Mouse (Mus musculus) neural tube, embryonic 15.5 days (tissue): ENCODE results near the gene Harbi1. TPM values are rescaled to one million over a fixed set of nuclear protein-coding genes. Genes with fewer than 3 reads are reported as not detected.

Experiments used
- ATAC-seq: fragments of 200-750 bp; cut with Nextera tagmentation; 2 replicates; pipeline ENCODE4 v1.8.0; 2017; ENCODE audit warnings: mild to moderate bottlenecking, moderate TSS enrichment, moderate library complexity; ENCODE audit not compliant: low FRiP score
- H3K27ac ChIP-seq: fragments of 300-500 bp; sonication (generic); replicated peaks from 2 replicates; pipeline ENCODE4 v1.5.1; 2015; ENCODE audit warnings: mild to moderate bottlenecking, inconsistent platforms
- H3K27me3 ChIP-seq: fragments of 300-500 bp; sonication (generic); replicated peaks from 2 replicates; pipeline ENCODE4 v1.6.1; 2015; ENCODE audit warnings: inconsistent platforms
- H3K36me3 ChIP-seq: fragments of 300-500 bp; sonication (generic); 2 replicates; pipeline ENCODE4 v1.6.1; 2015; ENCODE audit warnings: inconsistent platforms
- H3K4me1 ChIP-seq: fragments of 300-500 bp; sonication (generic); 2 replicates; pipeline ENCODE4 v1.6.1; 2015; ENCODE audit warnings: inconsistent platforms
- H3K4me2 ChIP-seq: fragments of 300-500 bp; sonication (generic); 2 replicates; pipeline ENCODE4 v1.6.1; 2015; ENCODE audit warnings: inconsistent platforms, mild to moderate bottlenecking, moderate library complexity
- H3K4me3 ChIP-seq: fragments of 300-500 bp; sonication (generic); replicated peaks from 2 replicates; pipeline ENCODE4 v1.5.1; 2015; ENCODE audit warnings: mild to moderate bottlenecking, inconsistent platforms
- H3K9ac ChIP-seq: fragments of 300-500 bp; sonication (generic); replicated peaks from 2 replicates; pipeline ENCODE4 v1.6.1; 2015; ENCODE audit warnings: mild to moderate bottlenecking, inconsistent platforms
- H3K9me3 ChIP-seq: fragments of 300-500 bp; sonication (generic); replicated peaks from 2 replicates; pipeline ENCODE4 v1.6.1; 2016; ENCODE audit warnings: inconsistent platforms
- WGBS: fragments of 180-500 bp; shearing (Covaris S2); methylation state at CpG from one replicate; pipeline ENCODE4 v1.1.7; 2015; ENCODE audit warnings: mixed read lengths; 5-methylcytosine and 5-hydroxymethylcytosine counted together
- polyA plus RNA-seq: library from polyadenylated mRNA; unstranded; fragments of >200 nt; fragmentation: Nextera tagmentation; extraction: Ambion mirVana; gene quantifications from 2 replicates; pipeline ENCODE4 v1.2.1, GENCODE M21; 2015

The Harbi1 gene
- polyA plus RNA-seq: 18.7 and 19.3 TPM in 2 replicates

DNA sequence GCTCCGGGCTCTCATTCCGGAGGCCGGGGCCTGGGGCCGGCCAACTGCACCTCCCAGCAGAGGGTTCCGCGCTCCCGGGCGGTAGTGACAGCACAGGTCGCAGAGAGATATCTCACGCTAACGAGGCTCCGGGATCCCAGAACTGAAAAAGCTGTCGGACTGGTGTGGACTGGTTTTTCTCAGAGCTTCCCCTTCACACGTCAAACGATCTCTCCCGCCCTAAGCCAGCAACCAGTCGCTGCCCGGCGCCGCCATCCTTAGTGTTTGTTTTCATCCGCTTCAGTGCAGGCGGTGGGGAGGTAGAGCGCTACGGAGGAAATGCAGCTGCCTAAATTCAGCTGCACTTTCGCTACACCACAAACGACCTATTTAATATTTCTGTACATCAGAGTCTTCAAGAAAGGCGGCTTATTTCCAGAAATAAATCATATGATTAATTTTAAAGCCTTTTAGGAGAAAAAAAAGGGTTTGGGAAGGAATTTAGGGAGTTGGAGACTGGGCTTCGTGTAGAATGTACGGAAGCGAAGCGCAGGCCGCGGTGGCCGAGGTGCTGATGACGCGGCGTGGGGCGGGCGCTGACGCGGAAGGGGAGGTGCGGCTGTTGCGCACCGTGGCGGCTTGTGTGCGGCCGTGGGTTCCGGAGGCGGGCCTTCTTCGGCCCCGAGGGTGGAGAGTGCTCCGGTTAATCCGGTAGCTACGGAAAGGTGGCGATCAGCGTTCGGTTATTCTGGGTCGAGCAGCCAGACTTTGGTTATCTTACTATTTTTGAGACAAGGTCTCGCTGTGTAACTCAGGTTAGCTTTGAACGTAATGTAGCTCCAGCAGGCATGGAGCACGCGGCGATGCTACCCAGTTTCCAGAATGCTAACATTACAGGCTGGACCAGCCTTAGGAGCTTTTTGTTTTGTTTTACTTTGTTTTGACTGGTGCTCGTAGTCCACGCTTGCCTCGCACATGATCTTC is at the start of gene Harbi1, which contains the start of gene Atg13:
Harbi1 (plus strand) TSS at position 581 of the 963 bp plus-strand sequence.
Atg13 (minus strand) TSS at position 305 of the 963 bp plus-strand sequence.
- H3K4me1 ChIP-seq: peaks cover 30% of the 10 kb centered on the region
- WGBS: under 1% methylated on average over 66 of the region's 66 CpGs
- H3K27ac ChIP-seq: peak within 1 kb of the TSS; percentile 88
- H3K4me3 ChIP-seq: peak within 1 kb of the TSS; percentile 97
- no peaks in the 10 kb centered on the region for H3K9me3 ChIP-seq
- peak within 1 kb of the TSS; percentile 79 for H3K9ac ChIP-seq
- H3K4me2 ChIP-seq: peak within 1 kb of the TSS; percentile 86
- no peaks in the 10 kb centered on the region for H3K27me3 ChIP-seq
- peak; percentile 99 for ATAC-seq
- H3K36me3 ChIP-seq: no peaks in the 10 kb centered on the region

DNA sequence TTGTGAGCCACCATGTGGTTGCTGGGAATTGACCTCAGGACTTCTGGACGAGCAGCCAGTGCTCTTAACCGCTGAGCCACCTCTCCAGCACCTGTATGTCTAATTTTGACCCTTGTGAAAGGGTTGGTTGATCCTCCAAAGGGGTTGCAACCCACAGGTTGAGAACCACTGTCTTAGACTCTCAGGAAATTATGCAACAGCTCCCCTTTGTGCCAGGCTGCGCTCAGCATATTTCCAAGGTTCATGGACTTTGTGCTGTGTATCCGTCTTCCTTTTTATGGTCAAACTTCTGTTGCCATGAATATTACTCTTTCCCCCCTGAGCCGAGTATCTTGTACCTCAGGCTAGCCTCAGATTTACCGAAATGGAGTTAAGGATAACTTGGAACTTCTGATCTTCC is 49.7 kb upstream of the Harbi1 start:
- Histone ChIP-seq H3K4me3 (no peak overlapping the region), H3K27me3 (no peaks in the 10 kb centered on the region), H3K9me3 (no peaks in the 10 kb centered on the region), H3K4me1 (no peaks in the 10 kb centered on the region), H3K27ac (no peak overlapping the region), H3K36me3 (peaks cover 85% of the 10 kb centered on the region), H3K9ac (no peak overlapping the region), H3K4me2 (no peak overlapping the region)
- WGBS: 97% methylated on average over 6 of the region's 6 CpGs
- ATAC-seq: no peak

DNA sequence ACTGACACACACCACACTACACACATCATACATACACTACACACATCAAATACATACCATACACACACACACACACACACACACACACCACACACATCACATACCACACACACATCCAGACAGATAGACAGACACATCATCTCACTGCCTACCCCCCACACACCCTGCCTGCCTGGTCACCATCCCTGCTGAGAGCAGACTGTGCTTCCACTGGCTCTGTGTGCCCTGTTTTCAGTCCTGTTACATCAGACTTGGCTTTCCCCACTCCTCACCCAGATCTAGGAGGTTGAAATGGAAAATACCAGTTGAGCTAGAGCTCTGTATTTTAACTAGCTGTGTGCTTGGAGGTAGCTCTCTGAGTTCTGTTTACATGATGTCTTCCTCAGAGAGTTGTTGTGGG is 45.9 kb upstream of the Harbi1 start:
- Histone ChIP-seq H3K36me3 (peaks cover 82% of the 10 kb centered on the region), H3K27me3 (no peaks in the 10 kb centered on the region)
- ATAC-seq: no peak

DNA sequence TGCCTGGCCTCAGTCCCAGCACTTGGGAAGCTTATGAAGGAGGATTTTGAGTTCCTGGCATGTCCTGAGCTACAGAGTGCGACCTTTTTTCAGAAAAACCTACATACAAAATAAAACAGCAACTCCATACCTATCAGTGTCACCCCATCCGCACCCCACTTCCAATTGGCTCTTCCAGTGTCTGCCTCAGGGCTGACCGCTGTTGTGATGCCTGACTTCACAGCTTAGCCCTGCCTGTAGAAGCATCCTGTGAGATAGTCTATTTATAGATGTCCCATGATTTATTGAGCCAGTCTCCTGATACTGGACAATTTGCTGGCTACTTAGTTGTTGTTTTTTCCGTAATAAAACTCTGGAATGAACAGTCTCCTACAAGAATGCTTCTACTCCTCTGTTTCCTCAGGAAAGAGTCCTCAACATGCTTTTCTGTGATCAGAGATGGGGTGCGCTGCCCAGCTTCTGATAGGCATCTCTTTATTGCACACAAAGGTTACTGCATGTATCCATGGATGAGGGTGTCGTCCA is 44.2 kb upstream of the Harbi1 start:
- H3K36me3 ChIP-seq: peaks cover 89% of the 10 kb centered on the region
- no peak overlapping the region for H3K4me2 ChIP-seq
- 93% methylated on average over 6 of the region's 6 CpGs for WGBS
- H3K27me3 ChIP-seq: no peaks in the 10 kb centered on the region
- H3K27ac ChIP-seq: no peak overlapping the region
- no peak overlapping the region for H3K4me3 ChIP-seq
- H3K9ac ChIP-seq: no peak overlapping the region
- H3K4me1 ChIP-seq: no peaks in the 10 kb centered on the region
- ATAC-seq: no peak
- no peaks in the 10 kb centered on the region for H3K9me3 ChIP-seq

More for the DNA sequence above, 45.9 kb upstream of the Harbi1 start:
- Histone ChIP-seq H3K9ac (no peak overlapping the region), H3K4me3 (no peak overlapping the region), H3K9me3 (no peaks in the 10 kb centered on the region), H3K4me1 (no peaks in the 10 kb centered on the region), H3K4me2 (no peak overlapping the region), H3K27ac (no peak overlapping the region)

DNA sequence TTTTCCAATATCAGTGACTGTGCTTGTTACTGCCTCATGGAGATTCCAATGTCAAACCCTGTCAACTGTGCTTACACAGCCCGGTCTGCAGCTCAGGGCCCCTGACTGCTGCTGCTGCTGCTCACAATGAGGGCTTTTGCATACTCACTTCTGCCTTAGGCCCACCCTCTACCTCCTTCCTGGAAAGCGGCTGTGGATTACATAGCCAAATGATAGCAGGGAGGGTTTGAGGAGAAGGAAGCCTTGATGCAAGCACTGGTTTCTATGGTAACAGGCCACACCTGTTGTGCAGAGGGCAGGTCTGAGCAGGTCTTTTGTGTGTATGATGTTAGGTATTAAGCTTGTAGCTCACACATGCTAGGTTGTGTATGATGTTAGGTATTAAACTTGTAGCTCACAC is 42.9 kb upstream of the Harbi1 start:
- Histone ChIP-seq H3K4me1 (no peaks in the 10 kb centered on the region), H3K4me2 (no peak overlapping the region), H3K27me3 (no peaks in the 10 kb centered on the region), H3K9ac (no peak overlapping the region), H3K4me3 (no peak overlapping the region), H3K36me3 (peaks cover 85% of the 10 kb centered on the region), H3K27ac (no peak overlapping the region), H3K9me3 (no peaks in the 10 kb centered on the region)
- WGBS: 86% methylated on average over 2 of the region's 2 CpGs
- ATAC-seq: no peak

DNA sequence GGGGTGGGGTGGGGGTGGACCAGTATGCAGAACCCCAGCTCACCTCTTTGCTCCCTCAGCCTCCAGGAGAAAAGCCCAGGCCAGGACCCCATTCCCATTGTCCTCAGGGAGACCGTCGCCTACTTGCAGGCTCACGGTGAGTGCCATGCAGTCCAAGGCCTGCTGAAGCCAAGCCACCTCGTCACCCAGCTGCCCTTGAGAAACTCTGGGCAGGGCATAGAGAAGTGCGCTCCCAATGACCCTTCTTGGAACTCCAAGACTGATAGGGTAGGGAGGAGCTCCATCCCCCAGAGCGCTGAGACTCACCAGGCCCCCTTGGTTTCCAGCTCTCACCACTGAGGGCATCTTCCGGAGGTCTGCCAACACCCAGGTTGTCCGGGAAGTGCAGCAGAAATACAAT is 41.3 kb upstream of the Harbi1 start:
- Histone ChIP-seq H3K4me3 (no peak overlapping the region), H3K9ac (no peak overlapping the region), H3K27ac (no peak overlapping the region), H3K4me1 (no peaks in the 10 kb centered on the region), H3K4me2 (no peak overlapping the region), H3K27me3 (no peaks in the 10 kb centered on the region), H3K9me3 (no peaks in the 10 kb centered on the region), H3K36me3 (peaks cover 83% of the 10 kb centered on the region)
- WGBS: 95% methylated on average over 8 of the region's 8 CpGs
- ATAC-seq: no peak

DNA sequence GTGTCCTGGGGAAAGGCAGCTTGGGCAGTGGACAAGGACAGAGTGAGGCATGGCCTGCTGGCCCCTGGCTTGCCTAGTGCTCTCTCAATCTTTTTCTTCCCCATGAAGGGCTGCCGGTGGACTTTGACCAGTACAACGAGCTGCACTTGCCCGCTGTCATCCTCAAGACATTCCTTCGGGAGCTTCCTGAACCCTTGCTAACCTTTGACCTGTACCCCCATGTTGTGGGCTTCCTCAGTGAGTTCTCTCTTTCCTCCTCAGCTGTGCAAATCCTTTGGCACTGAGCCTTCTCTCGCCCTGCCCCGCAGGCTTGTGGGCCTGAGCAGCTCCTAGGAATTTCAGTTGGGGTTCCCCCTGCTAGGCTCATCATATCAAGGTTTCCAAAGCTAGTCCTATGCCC is 40.6 kb upstream of the Harbi1 start:
- Histone ChIP-seq H3K27me3 (no peaks in the 10 kb centered on the region), H3K36me3 (peaks cover 83% of the 10 kb centered on the region), H3K9me3 (no peaks in the 10 kb centered on the region), H3K27ac (no peak overlapping the region), H3K9ac (no peak overlapping the region), H3K4me1 (no peaks in the 10 kb centered on the region), H3K4me3 (no peak overlapping the region), H3K4me2 (no peak overlapping the region)
- no peak for ATAC-seq
- WGBS: 95% methylated on average over 6 of the region's 6 CpGs

DNA sequence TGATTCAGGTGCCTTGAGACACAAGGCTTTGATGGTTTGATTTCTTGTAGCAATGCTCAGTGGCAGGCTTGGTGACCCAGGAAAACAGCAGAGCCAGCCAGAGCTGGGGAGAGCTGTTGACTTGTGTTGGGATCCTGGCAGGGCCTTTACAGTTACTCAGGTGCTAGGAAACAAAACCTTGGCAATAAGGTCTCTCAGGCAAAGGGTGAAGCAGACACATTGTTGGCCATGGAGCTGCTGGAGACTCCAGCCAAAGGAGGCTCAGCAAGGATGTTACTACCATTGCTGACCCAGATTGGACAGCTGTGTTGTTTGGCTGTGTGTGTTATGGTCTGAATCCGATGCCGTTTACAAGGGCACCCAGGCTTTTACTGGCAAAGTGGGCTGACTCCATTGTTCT is 37.1 kb upstream of the Harbi1 start:
- no peak overlapping the region for H3K4me3 ChIP-seq
- WGBS: 56% methylated on average over 2 of the region's 2 CpGs
- H3K27ac ChIP-seq: no peak overlapping the region
- ATAC-seq: no peak
- H3K4me1 ChIP-seq: no peaks in the 10 kb centered on the region
- H3K9me3 ChIP-seq: no peaks in the 10 kb centered on the region
- no peaks in the 10 kb centered on the region for H3K27me3 ChIP-seq
- H3K9ac ChIP-seq: no peak overlapping the region
- no peak overlapping the region for H3K4me2 ChIP-seq
- H3K36me3 ChIP-seq: peaks cover 91% of the 10 kb centered on the region

DNA sequence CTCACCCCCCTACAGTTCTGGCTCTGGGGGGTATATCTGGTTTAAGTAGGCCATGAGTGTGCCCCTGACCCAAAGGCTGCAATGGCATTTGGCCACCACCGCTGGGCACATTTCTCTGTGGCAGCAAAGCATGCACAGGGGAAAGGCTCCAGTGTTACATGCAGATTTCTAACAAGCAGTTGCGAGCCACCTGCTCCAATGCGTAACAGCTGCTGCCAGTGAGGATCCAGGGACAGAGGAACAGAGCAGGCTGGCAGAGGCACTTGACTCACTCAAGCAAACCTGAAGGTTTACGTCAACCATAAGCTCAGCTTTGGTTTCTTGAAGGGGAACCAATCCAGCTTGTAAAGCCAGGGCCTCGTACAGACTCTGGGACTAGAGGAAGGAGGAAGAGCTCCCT is 35.8 kb upstream of the Harbi1 start:
- ATAC-seq: no peak
- Histone ChIP-seq H3K27ac (no peak overlapping the region), H3K4me3 (no peak overlapping the region), H3K9me3 (no peaks in the 10 kb centered on the region), H3K36me3 (peaks cover 89% of the 10 kb centered on the region), H3K27me3 (no peaks in the 10 kb centered on the region), H3K4me1 (no peaks in the 10 kb centered on the region), H3K4me2 (no peak overlapping the region), H3K9ac (no peak overlapping the region)
- WGBS: 86% methylated on average over 5 of the region's 5 CpGs

DNA sequence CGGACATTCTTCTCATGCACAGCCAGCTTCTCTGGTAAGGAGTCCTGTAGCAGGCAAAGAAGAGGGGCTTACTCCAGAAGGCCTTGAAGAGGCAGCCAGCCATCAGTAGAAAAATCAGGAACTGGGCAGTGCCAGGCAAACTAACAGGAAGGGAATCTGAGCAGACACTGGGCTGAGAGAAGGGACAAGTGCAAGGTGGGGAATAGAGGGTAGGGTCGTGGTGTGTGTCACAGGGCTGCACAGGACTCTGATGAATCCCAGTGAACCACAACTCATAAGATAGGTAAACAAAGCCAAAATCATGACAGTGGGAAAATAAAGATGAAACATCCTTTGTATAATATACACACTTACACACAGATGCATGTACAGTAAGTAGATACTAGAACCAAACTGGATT is 34.2 kb upstream of the Harbi1 start:
- Histone ChIP-seq H3K36me3 (peaks cover 91% of the 10 kb centered on the region), H3K4me3 (no peak overlapping the region), H3K9me3 (no peaks in the 10 kb centered on the region), H3K4me2 (no peak overlapping the region), H3K27me3 (no peaks in the 10 kb centered on the region), H3K27ac (no peak overlapping the region), H3K4me1 (no peaks in the 10 kb centered on the region), H3K9ac (no peak overlapping the region)
- WGBS: 76% methylated on average over 2 of the region's 2 CpGs
- no peak for ATAC-seq

DNA sequence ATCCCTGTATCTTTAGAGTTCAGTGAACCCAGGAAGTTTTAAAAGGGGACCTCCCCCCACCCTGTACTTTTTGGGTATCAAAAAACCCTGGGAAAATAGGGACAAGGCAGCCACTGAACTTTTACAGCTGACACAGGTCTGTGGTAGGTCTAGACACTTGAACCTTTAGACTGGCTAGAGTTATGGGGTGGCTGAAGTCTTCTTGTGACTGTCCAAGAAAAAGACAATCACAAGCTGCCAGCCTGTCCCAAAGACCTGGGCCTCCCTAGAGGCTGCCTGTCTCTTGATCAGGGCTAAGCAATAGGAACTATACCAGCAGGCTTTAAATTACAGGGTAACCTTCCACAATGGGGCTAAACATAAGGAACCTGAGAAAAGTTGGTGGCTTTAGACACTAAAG is 33.7 kb upstream of the Harbi1 start:
- H3K27me3 ChIP-seq: no peaks in the 10 kb centered on the region
- no peaks in the 10 kb centered on the region for H3K4me1 ChIP-seq
- ATAC-seq: no peak
- peaks cover 94% of the 10 kb centered on the region for H3K36me3 ChIP-seq
- no peak overlapping the region for H3K4me3 ChIP-seq
- H3K9me3 ChIP-seq: no peaks in the 10 kb centered on the region
- no peak overlapping the region for H3K4me2 ChIP-seq
- H3K9ac ChIP-seq: no peak overlapping the region
- H3K27ac ChIP-seq: no peak overlapping the region

DNA sequence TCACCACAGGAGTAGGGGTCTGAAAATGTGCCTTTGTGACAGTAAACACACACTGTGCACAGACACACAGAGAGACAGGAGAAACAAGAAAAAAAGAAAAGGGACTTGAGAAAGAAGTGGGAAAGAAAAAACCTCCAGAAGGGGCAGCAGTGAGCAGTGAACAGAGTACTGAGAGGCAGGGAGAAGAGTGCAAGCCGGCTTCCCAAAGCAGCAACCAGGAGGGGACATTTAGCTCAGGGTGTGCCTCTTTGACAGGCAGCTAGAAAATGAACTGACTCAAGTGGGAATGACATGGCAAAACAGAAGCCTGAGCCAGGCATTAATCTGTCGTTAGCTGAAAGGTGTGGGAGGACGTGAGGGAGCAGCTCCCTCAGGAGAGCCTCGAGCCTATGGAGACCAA is 27.8 kb upstream of the Harbi1 start:
- Histone ChIP-seq H3K4me3 (no peak overlapping the region), H3K9me3 (no peaks in the 10 kb centered on the region), H3K4me2 (no peak overlapping the region), H3K36me3 (peaks cover 81% of the 10 kb centered on the region), H3K9ac (no peak overlapping the region), H3K27ac (no peak overlapping the region), H3K27me3 (no peaks in the 10 kb centered on the region), H3K4me1 (no peaks in the 10 kb centered on the region)
- ATAC-seq: no peak
- 62% methylated on average over 4 of the region's 4 CpGs for WGBS
